Mouse (Mus musculus): Measurements from ENCODE around the gene Rhof. TPM values are rescaled to one million over a fixed set of nuclear protein-coding genes. Genes with fewer than 3 reads are reported as not detected.

Rhof gene
- polyA plus RNA-seq, 1 experiment from 2014 or later: 1.5 TPM

DNA sequence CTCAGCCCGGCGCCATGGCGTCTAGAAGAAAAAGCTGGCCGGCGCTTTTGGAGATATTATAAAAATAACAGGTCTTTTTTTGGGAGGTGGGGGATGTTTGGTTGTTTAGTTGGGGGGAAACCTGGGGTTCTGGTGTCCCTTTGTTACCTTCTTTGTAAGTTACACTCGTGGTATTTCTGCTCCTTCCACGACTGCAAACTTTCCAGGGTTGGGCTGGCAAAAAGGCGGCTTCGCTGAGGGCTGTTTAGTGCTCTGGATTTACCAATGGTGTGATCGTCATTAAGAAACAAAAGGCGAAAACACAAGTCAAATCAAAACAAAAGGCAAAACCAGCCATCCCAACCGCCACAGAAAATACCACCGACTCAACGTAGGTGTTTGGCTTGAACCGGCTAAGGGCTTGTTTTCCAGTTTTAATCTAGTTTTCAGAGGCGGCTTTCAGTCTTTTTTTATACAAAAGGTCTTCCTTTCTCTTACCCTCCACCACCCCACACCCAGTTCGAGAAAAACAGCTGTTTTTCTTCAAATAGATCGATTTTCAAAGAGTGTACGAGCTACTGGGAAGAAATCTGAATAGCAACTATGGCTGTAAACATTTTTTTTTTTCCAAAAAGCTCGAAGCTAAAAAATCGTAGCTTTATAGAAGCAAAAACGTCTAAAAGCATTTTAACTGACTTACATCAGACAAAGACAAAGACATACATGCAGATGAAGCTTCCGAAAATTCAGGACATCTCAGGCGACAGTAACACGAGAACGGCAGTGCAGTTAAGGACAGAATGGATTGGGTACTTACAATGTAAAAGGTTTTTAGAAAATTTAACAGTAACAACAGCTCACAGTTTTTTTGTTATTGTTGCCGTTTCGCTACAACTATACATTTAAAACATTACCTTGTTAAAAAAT is 7.5 kb upstream of the Rhof start:
- ATAC-seq (replicated peaks; ENCODE audit: insufficient number of reproducible peaks, insufficient read depth, low FRiP score, low read depth): no peak
- Histone ChIP-seq H3K4me2 (peak overlapping the region; percentile 96), H3K36me3 (no peaks in the 10 kb centered on the region), H3K4me3 (peak overlapping the region; percentile 59), H3K27me3 (no peaks in the 10 kb centered on the region), H3K27ac (peak overlapping the region; percentile 100), H3K4me1 (replicated peaks) (peaks cover 55% of the 10 kb centered on the region), H3K9ac (peak overlapping the region; percentile 81), H3K9me3 (replicated peaks) (no peaks in the 10 kb centered on the region)
- WGBS: 1% methylated on average over 28 of the region's 28 CpGs

DNA sequence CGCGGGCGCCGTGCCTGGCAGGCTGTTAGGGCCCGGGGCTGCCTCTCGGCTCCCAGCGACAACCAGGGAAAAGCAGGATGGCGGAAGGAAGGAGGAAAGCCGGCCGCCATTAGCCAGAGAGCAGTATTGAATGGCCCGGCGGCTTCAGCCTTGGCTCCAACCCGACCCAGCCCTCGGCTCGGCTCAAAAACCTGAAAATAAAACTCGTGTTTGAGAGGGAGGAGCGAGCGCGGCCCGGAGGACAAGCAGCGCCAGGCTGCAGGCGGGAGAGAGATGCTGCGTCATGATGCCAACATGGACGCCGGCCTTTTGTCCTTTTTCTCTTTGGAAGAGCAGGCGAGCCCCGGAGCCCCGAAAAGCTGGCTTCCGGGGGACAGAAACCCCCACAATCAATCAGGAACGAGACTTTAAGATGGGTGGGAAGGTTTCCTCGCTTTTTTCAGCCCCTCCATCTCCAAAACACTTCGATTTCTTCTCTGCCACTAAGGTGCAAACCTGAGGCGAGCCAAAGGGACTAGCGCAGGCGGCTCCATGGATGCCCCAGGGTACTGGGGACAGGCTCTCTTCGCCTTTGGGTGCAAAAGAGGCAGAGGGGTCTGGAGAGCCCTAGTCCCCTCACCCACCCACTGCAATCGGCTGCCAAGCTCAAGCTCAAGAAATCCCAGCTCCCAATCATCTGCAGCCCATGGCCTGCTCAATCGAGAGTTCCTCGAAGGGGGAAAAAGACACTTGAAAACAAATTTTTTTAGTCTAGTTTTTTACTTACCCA is 6.6 kb upstream of the Rhof start:
- H3K9ac ChIP-seq: peak overlapping the region; percentile 81
- no peaks in the 10 kb centered on the region for H3K36me3 ChIP-seq
- H3K27me3 ChIP-seq: no peaks in the 10 kb centered on the region
- H3K4me1 ChIP-seq (replicated peaks): peaks cover 55% of the 10 kb centered on the region
- peak overlapping the region; percentile 59 for H3K4me3 ChIP-seq
- H3K4me2 ChIP-seq: peak overlapping the region; percentile 96
- under 1% methylated on average over 39 of the region's 39 CpGs for WGBS
- H3K27ac ChIP-seq: peak overlapping the region; percentile 100
- H3K9me3 ChIP-seq (replicated peaks): no peaks in the 10 kb centered on the region
- ATAC-seq (replicated peaks; ENCODE audit: insufficient number of reproducible peaks, insufficient read depth, low FRiP score, low read depth): no peak

DNA sequence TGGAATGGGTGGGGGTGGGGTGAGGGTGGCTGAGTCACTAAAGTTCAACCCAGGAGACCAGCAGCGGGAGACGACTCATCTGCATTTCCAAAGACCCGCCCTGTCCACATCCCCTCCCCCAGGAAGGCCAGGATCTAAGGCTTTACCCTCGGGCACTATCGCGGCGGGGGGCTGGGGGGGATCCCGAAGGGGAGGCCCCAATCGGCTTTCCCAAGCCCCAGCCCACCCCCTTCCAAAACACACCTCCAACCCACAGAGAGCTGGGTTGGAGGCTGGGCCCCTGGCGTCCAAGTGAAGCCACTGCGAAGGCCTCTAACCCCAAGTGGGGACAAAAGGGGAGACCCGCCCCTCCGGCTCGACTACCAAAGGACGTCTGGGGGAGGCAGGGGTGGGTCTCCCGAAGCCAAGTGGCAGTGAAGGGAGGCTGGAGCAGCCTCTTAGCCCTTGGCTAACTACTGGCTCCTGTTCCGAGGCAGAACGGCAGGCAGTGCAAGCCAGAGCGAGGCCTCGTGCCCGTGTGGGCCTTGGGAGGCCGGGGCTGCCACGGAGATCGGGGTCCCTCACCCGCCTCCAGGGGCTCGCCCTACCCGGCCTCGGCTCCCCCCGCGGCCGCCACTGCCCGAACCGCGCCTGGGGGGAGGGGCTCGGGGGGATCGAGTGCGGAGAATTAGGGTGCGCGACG is 5.9 kb upstream of the Rhof start:
- peak overlapping the region; percentile 81 for H3K9ac ChIP-seq
- ATAC-seq (replicated peaks; ENCODE audit: insufficient number of reproducible peaks, insufficient read depth, low FRiP score, low read depth): peak; percentile 7
- peak overlapping the region; percentile 59 for H3K4me3 ChIP-seq
- peaks cover 59% of the 10 kb centered on the region for H3K4me1 ChIP-seq (replicated peaks)
- no peaks in the 10 kb centered on the region for H3K9me3 ChIP-seq (replicated peaks)
- no peaks in the 10 kb centered on the region for H3K36me3 ChIP-seq
- WGBS: under 1% methylated on average over 40 of the region's 40 CpGs
- H3K27me3 ChIP-seq: no peaks in the 10 kb centered on the region
- peak overlapping the region; percentile 100 for H3K27ac ChIP-seq
- H3K4me2 ChIP-seq: peak overlapping the region; percentile 96

DNA sequence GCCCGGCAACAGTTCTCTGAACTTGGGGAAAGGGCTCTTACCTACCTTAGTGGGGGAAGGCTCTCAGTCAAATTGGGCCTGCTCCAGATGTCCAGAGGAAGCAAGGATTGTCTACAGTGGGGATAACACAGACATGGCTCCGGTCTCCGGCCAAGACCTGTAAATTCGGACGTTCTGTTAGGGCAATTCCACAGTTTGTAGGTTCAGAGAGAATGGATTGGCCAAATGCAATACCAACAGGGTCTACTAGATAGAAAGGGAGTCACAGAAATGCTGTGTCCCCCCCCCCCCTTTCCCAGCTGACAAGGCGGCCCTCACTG is 5.4 kb upstream of the Rhof start:
- Histone ChIP-seq H3K4me3 (peak overlapping the region; percentile 59), H3K36me3 (no peaks in the 10 kb centered on the region), H3K4me1 (replicated peaks) (peaks cover 63% of the 10 kb centered on the region), H3K4me2 (peak overlapping the region; percentile 96), H3K9ac (peak overlapping the region; percentile 81), H3K9me3 (replicated peaks) (no peaks in the 10 kb centered on the region), H3K27ac (peak overlapping the region; percentile 100), H3K27me3 (no peaks in the 10 kb centered on the region)
- no peak for ATAC-seq (replicated peaks; ENCODE audit: insufficient number of reproducible peaks, insufficient read depth, low FRiP score, low read depth)
- 4% methylated on average over 6 of the region's 6 CpGs for WGBS

DNA sequence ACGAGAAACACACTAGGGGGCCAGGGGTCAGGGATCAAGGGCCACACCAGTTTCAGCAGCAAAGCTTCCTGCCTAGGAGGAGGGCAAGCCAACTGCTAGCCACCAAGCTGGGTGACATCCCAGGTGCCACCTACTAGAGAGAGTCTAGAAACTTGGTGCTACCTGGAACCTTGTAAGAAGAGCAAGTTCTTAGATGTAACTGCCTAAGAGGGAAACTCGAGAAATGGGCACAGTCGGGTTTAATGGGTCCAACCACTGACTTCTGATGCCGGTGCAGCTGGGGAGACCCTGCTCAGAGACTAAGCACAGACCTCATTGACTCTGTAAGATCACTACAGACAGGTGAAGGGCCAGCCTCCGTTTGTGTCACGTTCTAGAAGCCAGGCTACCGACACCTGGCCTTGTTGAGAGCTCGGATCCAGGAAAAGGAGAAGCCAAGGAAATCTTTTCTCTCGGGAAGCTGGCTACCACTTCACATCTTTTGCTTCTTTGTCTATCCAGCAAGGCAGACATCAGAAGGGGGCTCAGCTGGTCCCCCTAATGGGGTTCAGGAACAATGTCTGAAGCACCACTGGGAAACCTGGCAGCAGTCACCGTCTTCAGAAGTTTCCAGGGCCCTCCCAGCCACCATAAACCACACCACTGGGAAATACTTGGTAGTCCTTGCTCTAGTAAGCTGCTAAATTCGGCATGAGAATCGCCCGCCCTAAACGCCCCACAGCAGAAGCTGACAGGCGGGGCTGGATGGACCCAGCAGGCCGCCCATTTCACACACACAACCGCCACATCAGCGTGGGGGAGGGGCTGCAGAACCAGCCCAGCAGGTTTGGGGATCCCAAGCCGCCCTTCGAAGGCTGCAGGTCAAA is 4.8 kb upstream of the Rhof start:
- no peaks in the 10 kb centered on the region for H3K27me3 ChIP-seq
- no peak for ATAC-seq (replicated peaks; ENCODE audit: insufficient number of reproducible peaks, insufficient read depth, low FRiP score, low read depth)
- peak overlapping the region; percentile 59 for H3K4me3 ChIP-seq
- 4% methylated on average over 20 of the region's 20 CpGs for WGBS
- no peaks in the 10 kb centered on the region for H3K9me3 ChIP-seq (replicated peaks)
- H3K9ac ChIP-seq: peak overlapping the region; percentile 81
- H3K36me3 ChIP-seq: no peaks in the 10 kb centered on the region
- peaks cover 69% of the 10 kb centered on the region for H3K4me1 ChIP-seq (replicated peaks)
- peak overlapping the region; percentile 96 for H3K4me2 ChIP-seq
- peak overlapping the region; percentile 100 for H3K27ac ChIP-seq

DNA sequence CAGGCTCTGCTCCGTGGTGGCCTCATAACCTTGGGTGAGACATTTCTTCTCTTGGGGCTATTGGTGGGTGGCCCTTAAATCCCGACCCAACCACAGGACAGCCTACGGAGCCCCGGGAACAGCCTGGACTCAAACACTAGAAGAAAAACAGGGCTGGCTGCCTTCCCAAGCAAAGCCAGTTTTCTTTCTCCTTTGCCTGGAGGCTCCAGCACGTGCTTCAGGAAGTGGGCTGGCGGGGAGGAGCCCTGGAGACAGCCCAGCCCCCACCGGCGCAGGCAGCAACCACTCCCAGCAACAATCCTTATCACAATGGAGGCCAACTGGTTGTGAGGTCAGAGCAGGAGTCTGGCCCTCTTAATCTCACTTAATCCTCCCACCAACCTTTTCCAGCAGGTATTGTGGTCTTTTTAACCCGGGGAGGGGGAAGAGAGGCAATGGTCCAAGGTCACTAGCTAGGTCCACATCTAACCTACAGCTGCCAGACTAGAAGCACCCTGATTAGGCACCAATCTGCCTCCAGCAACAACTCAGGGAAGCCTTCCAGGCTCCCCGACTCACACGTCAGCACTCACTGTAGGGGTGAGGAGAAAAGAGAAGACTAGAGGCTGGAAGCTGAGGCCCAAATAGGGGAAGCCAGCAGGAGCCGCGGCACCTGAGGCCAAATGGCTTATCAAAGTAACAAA is 4.0 kb upstream of the Rhof start:
- WGBS: under 1% methylated on average over 13 of the region's 13 CpGs
- ATAC-seq (replicated peaks; ENCODE audit: insufficient number of reproducible peaks, insufficient read depth, low FRiP score, low read depth): peak; percentile 53
- Histone ChIP-seq H3K36me3 (no peaks in the 10 kb centered on the region), H3K9ac (peak overlapping the region; percentile 81), H3K27me3 (no peaks in the 10 kb centered on the region), H3K4me1 (replicated peaks) (peaks cover 76% of the 10 kb centered on the region), H3K4me3 (peak overlapping the region; percentile 59), H3K27ac (peak overlapping the region; percentile 100), H3K4me2 (peak overlapping the region; percentile 96), H3K9me3 (replicated peaks) (no peaks in the 10 kb centered on the region)

DNA sequence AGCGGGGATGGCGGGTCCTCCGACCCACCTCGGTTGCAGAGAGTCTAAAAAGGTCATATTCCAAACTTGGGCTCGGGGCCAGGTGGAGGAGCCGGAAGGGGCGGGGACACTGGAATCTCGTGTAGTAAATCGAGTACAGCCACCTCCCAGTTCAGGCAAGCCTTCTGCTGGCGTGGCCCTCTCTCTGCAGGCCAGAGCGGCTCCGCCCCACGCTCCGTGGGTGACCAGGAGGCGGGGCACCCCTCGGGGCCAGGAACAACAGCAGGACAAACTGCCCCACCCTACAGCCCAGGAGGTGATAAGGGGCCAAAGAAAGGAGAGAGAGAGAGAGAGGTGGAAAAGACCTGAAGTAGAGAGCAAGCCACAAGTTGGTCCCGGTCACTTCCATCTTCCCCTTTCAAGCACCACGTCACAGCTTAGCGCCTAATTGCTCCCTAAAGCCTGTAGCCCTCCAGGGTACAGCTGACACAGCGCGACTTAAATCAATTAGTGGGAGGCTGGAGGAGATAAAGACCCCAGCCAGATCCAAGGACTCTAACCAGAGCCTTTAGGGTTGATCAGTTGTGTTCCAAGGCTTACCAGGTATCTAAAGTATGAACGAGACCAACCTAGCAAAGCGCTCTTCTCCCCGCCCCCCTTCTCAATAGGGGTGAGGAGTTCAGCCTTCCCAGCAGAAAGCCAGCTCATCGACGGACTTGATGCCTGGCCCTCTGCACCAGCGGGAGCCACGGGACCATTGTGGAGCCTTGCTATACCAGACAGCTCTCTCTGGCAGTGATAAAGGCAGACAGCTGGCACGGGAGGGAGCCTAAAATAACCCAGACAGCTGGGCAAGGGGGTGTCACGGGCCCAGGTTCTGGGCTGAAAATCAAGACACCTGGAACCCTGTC is 3.2 kb upstream of the Rhof start:
- Histone ChIP-seq H3K9me3 (replicated peaks) (no peaks in the 10 kb centered on the region), H3K4me3 (peak overlapping the region; percentile 59), H3K9ac (peak overlapping the region; percentile 81), H3K36me3 (no peaks in the 10 kb centered on the region), H3K27ac (peak overlapping the region; percentile 100), H3K4me2 (peak overlapping the region; percentile 96), H3K4me1 (replicated peaks) (peaks cover 76% of the 10 kb centered on the region), H3K27me3 (no peaks in the 10 kb centered on the region)
- 3% methylated on average over 30 of the region's 30 CpGs for WGBS
- ATAC-seq (replicated peaks; ENCODE audit: insufficient number of reproducible peaks, insufficient read depth, low FRiP score, low read depth): peak; percentile 35

DNA sequence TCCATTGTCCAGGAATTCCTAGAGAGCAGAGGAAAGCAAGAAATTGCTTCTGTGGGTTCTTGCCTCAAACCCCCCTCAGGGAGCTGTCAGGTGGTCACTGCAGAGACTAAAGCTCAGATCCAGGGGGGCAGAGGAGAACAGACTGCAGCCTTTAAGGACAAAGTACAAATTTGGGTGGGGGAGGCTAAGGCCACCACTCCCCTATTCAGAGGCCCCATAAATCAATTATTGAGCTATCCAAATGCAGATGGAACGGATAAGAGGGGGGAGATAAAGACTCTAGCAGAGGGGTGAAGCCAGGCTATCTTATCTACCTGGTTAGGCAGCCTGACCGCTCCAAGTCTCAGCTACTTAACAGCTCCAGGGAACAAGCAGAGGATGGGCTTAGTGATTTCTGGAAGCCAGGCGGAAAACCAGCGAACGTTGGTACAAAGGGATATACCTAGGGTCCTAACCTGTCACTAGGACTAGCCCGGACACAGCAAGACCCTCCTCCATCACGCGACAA is 2.4 kb upstream of the Rhof start:
- Histone ChIP-seq H3K4me1 (replicated peaks) (peaks cover 76% of the 10 kb centered on the region), H3K27me3 (no peaks in the 10 kb centered on the region), H3K4me3 (peak overlapping the region; percentile 59), H3K9me3 (replicated peaks) (no peaks in the 10 kb centered on the region), H3K4me2 (peak overlapping the region; percentile 96), H3K27ac (peak overlapping the region; percentile 100), H3K36me3 (no peaks in the 10 kb centered on the region), H3K9ac (peak overlapping the region; percentile 81; the same call in 1 of the 2 replicates)
- 14% methylated on average over 8 of the region's 8 CpGs for WGBS
- no peak for ATAC-seq (replicated peaks; ENCODE audit: insufficient number of reproducible peaks, insufficient read depth, low FRiP score, low read depth)

DNA sequence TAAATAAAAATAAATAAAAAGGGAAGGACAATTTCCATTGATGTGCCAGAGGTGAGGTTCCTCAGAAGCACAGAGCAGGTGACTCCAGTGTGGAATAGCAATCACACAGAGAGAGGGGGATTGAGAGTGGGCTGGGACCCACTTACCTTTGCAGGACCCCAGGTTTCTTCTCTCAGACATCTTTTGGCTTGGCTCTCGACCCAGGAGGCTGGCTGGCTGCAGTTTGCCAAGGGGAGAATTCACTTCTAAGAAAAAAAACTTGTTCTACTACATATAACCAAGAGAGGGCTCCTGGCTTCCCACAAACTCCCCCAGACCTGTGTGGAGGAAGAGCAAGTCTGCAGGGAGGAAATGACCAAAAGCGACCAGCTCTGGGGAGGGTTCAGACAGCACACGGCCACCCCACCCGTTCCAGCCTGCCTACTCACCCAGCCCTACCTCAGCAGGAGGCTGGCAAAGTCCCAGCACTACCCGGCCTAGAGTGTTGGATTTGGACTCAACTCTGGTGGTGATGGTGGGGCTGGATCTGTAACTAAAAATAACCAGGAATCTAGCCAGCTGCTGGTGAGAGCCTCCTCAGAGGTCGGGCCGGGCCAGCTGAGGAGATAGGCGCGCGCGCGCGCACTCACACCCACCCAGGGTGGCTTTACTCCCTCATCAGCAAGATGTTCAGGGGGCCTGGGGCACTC is 1.8 kb upstream of the Rhof start:
- peaks cover 74% of the 10 kb centered on the region for H3K4me1 ChIP-seq (replicated peaks)
- 5% methylated on average over 13 of the region's 13 CpGs for WGBS
- peak overlapping the region; percentile 81 for H3K9ac ChIP-seq
- H3K4me2 ChIP-seq: peak overlapping the region; percentile 96
- ATAC-seq (replicated peaks; ENCODE audit: insufficient number of reproducible peaks, insufficient read depth, low FRiP score, low read depth): peak; percentile 14; the same call in 1 of the 2 replicates
- H3K36me3 ChIP-seq: no peaks in the 10 kb centered on the region
- H3K9me3 ChIP-seq (replicated peaks): no peaks in the 10 kb centered on the region
- H3K27ac ChIP-seq: peak overlapping the region; percentile 100
- H3K4me3 ChIP-seq: peak overlapping the region; percentile 59
- H3K27me3 ChIP-seq: no peaks in the 10 kb centered on the region
